Mouse (Mus musculus) gonadal fat pad, adult 2 months (tissue): ENCODE data around the gene Slc1a7. TPM values are rescaled to one million over a fixed set of nuclear protein-coding genes. Genes with fewer than 3 reads are reported as not detected.

Experiments
- DNase-seq: peaks from one replicate; pipeline ENCODE4 v3.0.0-alpha.2; 2012; ENCODE audit warnings: low read depth
- polyA plus RNA-seq: library from polyadenylated mRNA; depleted of rRNA; stranded (reverse); fragments of >200 nt; gene quantifications from 2 replicates; pipeline ENCODE4 v1.2.3, GENCODE M21; 2012

The Slc1a7 gene
- polyA plus RNA-seq, 1 experiment = 0.19 TPM

- no peak for DNase-seq
Observed at GRCm38 (mm10) chr4:107969781-107970180, 1.6 kb downstream of the Slc1a7 start.

DNA sequence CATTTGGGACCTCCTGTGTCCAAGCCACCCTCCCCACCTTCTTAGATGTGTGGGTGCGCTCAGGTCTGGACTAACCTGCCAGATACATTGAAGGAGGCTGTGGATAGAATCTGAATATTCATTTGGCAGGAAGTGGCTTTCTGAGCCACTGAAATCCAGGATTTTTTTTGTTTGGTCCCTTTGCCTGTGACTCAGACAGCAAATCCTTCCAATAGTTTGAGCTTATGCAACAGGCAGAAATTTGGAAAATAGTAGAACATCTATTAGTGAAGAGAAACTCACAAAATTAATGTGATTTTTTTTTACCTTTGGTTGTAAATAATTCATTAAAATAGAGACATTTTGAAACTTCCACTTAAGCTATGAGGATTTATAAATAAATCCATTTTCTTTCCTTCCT is 3.0 kb downstream of the Slc1a7 start:
- no peak for DNase-seq

DNA sequence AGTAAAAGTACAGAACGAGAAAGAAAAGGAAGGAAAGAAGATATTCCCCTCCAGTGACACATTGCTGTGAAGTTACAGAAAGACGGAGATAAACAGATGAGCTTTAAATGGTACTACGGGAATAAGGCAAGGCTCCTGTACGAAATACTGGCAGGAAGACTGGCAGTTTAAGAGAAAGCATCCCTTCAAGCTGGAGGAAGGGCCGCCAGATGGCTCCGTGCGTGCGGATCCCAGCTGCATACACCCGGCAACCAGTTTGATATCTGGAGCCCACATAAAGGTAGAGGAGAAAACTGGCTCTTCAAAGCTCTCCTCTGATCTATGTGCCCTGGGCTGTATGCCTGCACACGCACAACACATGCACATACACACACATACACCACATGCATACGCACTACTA is 6.4 kb downstream of the Slc1a7 start:
- DNase-seq = no peak

- no peak for DNase-seq
Observed at GRCm38 (mm10) chr4:107975004-107975403, 6.9 kb downstream of the Slc1a7 start.

DNA sequence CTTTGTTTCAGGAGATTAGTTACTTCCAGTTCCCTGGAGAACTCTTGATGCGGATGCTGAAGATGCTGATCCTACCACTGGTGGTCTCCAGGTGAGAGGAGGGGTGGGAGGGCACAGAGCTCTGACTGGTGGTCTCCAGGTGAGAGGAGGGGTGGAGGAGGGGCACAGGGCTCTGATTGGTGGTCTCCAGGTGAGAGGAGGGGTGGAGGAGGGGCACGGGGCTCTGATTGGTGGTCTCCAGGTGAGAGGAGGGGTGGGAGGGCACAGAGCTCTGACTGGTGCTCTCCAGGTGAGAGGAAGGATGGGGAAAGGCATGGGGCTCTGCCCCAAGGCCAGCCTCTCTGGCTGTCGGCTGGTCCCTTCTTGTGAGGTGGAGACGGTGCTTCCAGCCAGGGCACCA is 9.5 kb downstream of the Slc1a7 start:
- no peak for DNase-seq

- DNase-seq = no peak
Observed at GRCm38 (mm10) chr4:107979530-107979929, 11.4 kb downstream of the Slc1a7 start.

DNA sequence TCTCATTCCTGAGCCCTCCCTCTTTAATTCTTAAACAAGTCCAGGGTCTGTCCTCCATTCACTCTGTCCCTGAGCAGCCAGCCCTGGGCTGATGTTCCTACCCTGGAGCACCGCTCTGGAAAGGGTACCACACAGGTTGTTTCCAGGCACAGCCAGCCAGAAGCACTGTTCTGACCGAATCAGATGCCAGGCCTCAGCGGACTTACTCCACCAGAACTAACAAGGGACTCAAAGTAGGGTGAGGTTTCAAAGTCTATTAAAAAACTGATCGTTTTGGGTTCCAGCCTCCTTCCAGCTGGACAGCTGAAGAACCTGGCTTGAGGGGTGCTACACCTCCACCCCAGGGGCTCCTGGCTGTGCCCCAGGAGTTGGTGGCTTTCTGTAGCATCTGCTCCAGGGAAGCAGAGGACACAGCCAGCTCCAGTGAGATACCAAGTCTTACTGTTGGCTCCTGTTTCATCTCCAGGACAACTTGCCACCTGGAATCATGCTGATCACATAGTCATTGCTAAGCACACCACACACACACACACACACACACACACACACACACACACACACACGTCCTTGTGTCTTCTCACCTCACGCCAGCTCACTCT is 12.0 kb downstream of the Slc1a7 start:
- no peak for DNase-seq

DNA sequence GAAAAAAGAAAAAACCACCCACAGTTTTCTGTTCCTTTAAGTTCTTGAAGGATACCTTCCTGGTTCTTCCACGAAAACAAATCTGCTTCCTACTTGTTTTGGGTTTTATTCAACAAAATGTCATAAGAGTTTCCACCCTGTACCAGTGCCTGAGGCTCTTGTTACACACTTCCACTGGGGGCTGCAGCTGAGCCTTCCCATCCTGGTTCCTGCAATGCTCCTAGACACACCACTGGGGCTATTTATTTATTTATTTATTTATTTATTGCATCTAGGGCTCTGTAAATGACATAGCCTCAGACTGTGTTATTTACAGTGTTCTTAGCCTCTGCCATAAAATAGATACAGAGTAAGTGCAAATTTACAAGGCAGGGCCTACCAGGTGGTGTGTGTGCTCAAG is 15.6 kb downstream of the Slc1a7 start:
- DNase-seq = no peak

DNA sequence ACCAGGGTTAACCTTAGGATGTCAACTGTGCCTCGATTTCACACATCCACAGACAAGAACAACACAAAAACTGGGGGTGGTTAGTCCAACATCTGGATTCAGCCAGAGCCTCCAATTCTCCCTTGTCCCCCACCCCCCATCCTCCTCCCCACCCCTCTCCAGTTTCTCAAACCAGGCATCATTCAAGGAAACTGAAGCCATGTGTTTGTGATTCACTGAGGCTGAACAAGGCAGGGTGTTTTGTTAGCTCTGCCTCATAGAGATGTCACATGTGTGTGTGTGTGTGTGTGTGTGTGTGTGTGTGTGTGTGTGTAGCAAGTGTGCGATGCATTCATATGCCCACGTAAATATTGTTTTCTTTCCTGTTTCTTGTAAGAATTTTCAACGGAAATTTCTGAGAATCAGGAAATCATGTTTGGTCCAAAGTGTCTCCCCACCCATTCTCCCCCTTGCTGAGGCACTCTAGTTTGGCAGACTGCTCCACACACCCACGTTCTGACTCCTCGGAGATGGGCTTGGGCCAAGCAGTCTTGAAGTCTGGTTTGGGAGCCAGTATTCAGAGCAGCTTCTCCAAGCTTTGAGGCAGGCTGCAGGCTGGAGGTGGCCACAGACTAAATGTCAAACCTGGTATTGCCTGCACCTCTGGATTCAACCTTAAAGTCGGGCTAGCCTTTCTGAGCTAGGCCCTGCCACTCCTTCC is 16.3 kb downstream of the Slc1a7 start:
- DNase-seq = no peak

- DNase-seq = no peak
Observed at GRCm38 (mm10) chr4:107985812-107986211, 17.7 kb downstream of the Slc1a7 start.

GRCm38 (mm10) chr4:107986386-107987168 is 18.4 kb downstream of the Slc1a7 start:
- no peak for DNase-seq

DNA sequence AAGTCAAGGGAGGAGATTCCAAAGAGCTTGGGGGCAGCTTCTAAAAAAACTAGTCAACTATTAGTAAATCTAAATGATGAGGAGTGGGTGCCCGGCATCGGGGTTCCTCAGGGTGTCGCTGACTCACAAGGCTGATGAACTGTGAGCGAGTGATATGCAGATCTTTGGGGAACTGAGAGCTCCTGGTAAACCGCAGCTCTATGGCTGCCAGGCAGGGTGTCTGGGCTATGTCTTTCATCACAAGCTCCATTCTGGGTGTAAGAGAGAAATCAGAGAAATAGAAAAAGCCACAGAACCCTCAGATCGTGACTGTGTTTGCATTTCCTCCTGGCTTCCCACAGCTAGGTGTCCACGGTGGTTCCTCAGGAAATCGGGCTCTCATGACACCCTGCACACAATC is 20.8 kb downstream of the Slc1a7 start:
- no peak for DNase-seq

- DNase-seq = no peak
Observed at GRCm38 (mm10) chr4:107990818-107991217, 22.7 kb downstream of the Slc1a7 start.

DNA sequence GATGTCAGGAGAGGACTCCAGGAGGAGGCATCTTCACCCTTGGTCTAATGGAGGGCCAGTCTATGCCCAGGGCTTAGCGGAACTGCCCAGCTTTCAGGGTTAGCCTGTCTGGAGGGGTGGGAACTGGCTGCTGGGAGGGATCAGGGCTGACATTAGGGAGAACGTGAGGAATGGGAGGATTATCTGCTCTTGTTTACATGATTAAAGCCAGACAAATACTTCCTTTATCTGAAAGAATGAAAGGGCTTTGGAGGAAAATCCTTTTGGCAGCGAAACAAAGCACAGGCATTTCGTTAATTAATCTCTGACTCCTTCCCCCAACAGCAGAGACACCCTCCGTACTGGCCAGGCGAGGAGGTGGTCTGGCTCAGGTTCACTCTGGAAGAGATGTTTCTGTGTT is 23.7 kb downstream of the Slc1a7 start:
- no peak for DNase-seq

DNA sequence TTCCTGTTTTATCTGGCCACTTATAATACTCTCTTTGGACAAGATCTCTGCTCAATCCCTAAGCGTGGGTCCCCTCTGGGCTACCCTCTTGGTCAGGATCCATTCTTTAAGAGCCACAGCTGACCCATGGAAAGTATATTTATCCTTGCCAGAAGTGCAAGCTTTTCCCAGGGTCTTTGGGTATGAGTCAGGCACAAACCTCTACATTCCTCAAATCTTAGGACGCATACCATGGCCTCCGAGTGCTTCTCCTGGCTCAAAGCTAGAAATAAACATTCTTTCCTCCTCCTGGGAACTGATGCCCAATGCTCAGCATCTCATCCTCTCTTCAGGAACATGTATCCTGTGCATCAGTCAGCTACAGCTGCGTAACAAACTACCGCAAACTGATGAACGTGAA is 26.9 kb downstream of the Slc1a7 start:
- no peak for DNase-seq

GRCm38 (mm10) chr4:107995727-107996126 is 27.6 kb downstream of the Slc1a7 start:
- DNase-seq = no peak

- no peak for DNase-seq
Observed at GRCm38 (mm10) chr4:107996418-107996986, 28.4 kb downstream of the Slc1a7 start.

GRCm38 (mm10) chr4:107998641-107999332 is 30.7 kb downstream of the Slc1a7 start:
- DNase-seq = no peak

DNA sequence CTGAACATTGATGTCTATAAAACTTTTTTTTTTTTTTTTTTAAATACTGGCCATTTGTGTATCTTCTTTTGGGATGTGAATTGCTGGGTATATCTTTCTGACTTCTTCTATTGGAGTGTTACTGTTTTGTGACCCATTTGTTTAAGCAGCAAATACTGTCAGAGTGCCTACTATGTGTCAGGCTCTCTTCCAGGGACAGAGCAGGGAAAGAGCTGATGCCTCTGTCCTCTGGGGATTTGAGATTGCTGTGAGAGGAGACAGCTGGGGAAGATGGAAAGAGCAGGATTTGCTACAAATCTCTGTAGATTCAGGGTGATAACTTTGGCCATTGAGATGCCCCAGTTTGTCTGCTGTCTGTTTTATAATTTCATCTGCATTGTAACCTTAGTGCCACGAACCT is 31.2 kb downstream of the Slc1a7 start:
- DNase-seq = no peak

GRCm38 (mm10) chr4:108005328-108005727 is 37.2 kb downstream of the Slc1a7 start:
- DNase-seq = no peak

DNA sequence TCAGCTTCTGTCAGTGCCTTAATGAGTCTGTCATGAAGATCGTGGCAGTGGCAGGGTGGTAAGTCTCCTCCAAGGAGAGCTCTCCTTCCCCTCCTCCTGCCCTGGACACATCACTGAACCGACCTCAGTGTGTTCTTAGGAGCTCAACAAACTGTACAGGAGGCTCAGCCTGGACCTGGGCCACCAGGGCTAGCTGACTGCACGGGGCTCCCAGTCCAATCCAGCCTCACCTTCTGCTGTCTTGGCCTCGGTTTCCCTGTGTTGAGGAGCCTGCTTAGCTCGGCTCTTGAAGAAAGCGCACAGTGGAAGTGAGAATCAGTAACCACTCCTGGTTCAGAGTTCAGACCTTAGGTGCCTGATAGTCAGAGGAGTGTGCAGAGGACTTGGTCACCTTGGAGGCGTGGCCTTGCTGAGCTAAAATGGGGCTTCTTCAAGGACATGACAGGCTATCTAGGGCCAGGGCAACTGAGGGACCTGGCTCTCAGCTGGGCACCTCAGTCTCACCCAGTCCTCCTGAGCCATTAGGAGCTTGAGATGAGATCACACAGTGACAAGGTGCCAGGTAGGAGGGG is 39.5 kb downstream of the Slc1a7 start:
- DNase-seq = no peak

DNA sequence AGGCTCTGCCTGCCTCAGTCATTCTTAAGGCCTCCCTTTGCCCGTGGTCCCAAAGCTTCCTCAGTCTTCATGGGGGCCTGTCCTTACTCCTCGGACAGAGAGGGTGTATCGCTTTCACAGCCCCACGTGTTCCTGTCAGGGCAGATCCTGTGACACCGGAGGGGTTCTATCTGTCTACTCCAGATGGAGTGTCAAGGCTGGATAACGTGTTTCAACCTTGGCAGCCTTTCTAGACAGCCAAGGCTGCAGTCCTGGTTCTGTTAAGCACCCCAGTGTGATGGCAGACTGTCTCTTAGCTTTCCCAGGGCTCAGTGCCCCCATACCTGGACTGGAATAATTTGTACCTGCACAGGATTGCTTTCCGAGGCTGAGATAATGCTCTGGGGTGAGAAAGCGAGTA is 40.4 kb downstream of the Slc1a7 start:
- DNase-seq = no peak
